9 mouse cellular contexts compared by ENCODE assay signal in the genomic region with DNA sequence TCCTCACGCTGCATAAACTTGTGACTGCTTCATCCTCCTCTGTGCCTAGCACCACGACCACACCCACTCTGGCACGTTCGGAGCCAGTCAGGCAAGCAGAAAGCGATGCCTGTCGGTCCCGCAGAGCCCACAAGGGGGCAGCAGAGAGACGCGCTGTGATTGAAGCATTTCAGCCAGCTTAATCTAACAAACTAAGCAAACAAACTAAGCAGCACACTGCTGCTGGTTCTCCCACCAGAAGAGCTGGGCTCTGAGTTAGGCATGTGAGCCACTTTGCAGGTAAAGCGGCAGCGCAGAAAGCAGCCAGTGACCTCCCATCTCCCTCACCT. TPM values are rescaled to one million over a fixed set of nuclear protein-coding genes. Genes with fewer than 3 reads are reported as not detected.
DNase-seq lines count a peak whose midpoint lies in the region; ATAC-seq lines count a peak whose summit lies in the region.
"Had no signal": no experiment of that assay in that cellular context is flagged by ENCODE, and none has a peak within 500 bp of the region (broad histone marks: within the 10 kb centered on the region; RNA-seq: fewer than 3 reads in every experiment).

No protein-coding gene starts in this region.

- H3K27ac ChIP-seq in forebrain, embryonic 10.5 days = no peak overlapping the region
- no peak overlapping the region for H3K27ac ChIP-seq in heart, embryonic 14.5 days (replicated peaks in 1 of 2; ENCODE audit: control insufficient read depth in 1 of 2, insufficient read depth in 1 of 2, low read depth in 2 of 2, low read length in 2 of 2)
- no peak overlapping the region for H3K27ac ChIP-seq in liver, embryonic 11.5 days (ENCODE audit: low read depth, low read length)
- no peak overlapping the region for H3K27ac ChIP-seq in stomach, embryonic 14.5 days (ENCODE audit: low read length)

- peak overlapping the region; percentile 50 for H3K4me2 ChIP-seq in heart, embryonic 14.5 days (ENCODE audit: low read length)
- peak overlapping the region; percentile 32; the same call in 1 of the 2 replicates for H3K4me2 ChIP-seq in liver, embryonic 11.5 days
- H3K4me2 ChIP-seq in stomach, embryonic 14.5 days (replicated peaks; ENCODE audit: low read depth, low read length) = peak overlapping the region; percentile 34

- no peaks in the 10 kb centered on the region for H3K36me3 ChIP-seq in forebrain, embryonic 10.5 days (replicated peaks)
- no peaks in the 10 kb centered on the region for H3K36me3 ChIP-seq in heart, embryonic 14.5 days (ENCODE audit: control insufficient read depth, insufficient read depth, low read length)
- no peaks in the 10 kb centered on the region for H3K36me3 ChIP-seq in liver, embryonic 11.5 days (ENCODE audit: control insufficient read depth, insufficient read depth, low read length)
- no peaks in the 10 kb centered on the region for H3K36me3 ChIP-seq in stomach, embryonic 14.5 days (ENCODE audit: control insufficient read depth, insufficient read depth, low read length)

- H3K27me3 ChIP-seq in forebrain, embryonic 10.5 days (ENCODE audit: poor library complexity, severe bottlenecking) = peaks cover 6% of the 10 kb centered on the region; the same call in 1 of the 2 replicates
- peaks cover 7% of the 10 kb centered on the region for H3K27me3 ChIP-seq in heart, embryonic 14.5 days (ENCODE audit: control insufficient read depth, insufficient read depth, low read length)
- peaks cover 7% of the 10 kb centered on the region for H3K27me3 ChIP-seq in liver, embryonic 11.5 days (replicated peaks; ENCODE audit: control insufficient read depth, insufficient read depth, low read length)
- no peaks in the 10 kb centered on the region for H3K27me3 ChIP-seq in stomach, embryonic 14.5 days (ENCODE audit: control insufficient read depth, insufficient read depth, low read length)

- H3K4me1 ChIP-seq in forebrain, embryonic 10.5 days = peaks cover 14% of the 10 kb centered on the region
- no peaks in the 10 kb centered on the region for H3K4me1 ChIP-seq in heart, embryonic 14.5 days (ENCODE audit: control insufficient read depth in 2 of 2, insufficient read depth in 2 of 2, low read length in 2 of 2)
- no peaks in the 10 kb centered on the region for H3K4me1 ChIP-seq in liver, embryonic 11.5 days (replicated peaks; ENCODE audit: control insufficient read depth, insufficient read depth, low read length)
- 0 out of 2 replicates have a peak, but pooled peaks cover 4% of the 10 kb centered on the region for H3K4me1 ChIP-seq in stomach, embryonic 14.5 days (ENCODE audit: control insufficient read depth, insufficient read depth, low read length)

- H3K9me3 ChIP-seq in forebrain, embryonic 10.5 days = no peaks in the 10 kb centered on the region
- 0 out of 2 replicates have a peak, but pooled peaks cover 2% of the 10 kb centered on the region for H3K9me3 ChIP-seq in heart, embryonic 14.5 days (ENCODE audit: control insufficient read depth, low read length)
- no peaks in the 10 kb centered on the region for H3K9me3 ChIP-seq in liver, embryonic 11.5 days (ENCODE audit: control insufficient read depth, low read length)
- no peaks in the 10 kb centered on the region for H3K9me3 ChIP-seq in stomach, embryonic 14.5 days (ENCODE audit: control insufficient read depth, low read depth, low read length)

- DNase-seq in c-Kit-positive CD71-negative TER-119-negative erythroid progenitor cells, embryonic 14.5 days (ENCODE audit: low read depth) = peak; percentile 82
- DNase-seq in forebrain, embryonic 10.5 days (ENCODE audit: extremely low spot score, low spot score) = peak; percentile 93
- DNase-seq in kidney, postnatal 10 days = peak; percentile 97
- peak; percentile 88 for DNase-seq in liver, embryonic 11.5 days (ENCODE audit: low spot score)
- DNase-seq in natural killer cell, adult 2 months (ENCODE audit: low spot score in 2 of 2) = peak; percentile 81 to 91

- 3% methylated on average over 11 of the region's 11 CpGs for WGBS in forebrain, embryonic 10.5 days
- WGBS in heart, embryonic 14.5 days = 2% methylated on average over 11 of the region's 11 CpGs
- WGBS in liver, embryonic 11.5 days = 4% methylated on average over 11 of the region's 11 CpGs
- WGBS in stomach, embryonic 14.5 days = 3% methylated on average over 11 of the region's 11 CpGs

- no peak overlapping the region for H3K9ac ChIP-seq in heart, embryonic 14.5 days (ENCODE audit: low read length)
- H3K9ac ChIP-seq in liver, embryonic 11.5 days (ENCODE audit: low read depth, low read length) = no peak overlapping the region
- H3K9ac ChIP-seq in stomach, embryonic 14.5 days (replicated peaks; ENCODE audit: low read depth, low read length) = no peak overlapping the region

- peak overlapping the region; percentile 43 for H3K4me3 ChIP-seq in forebrain, embryonic 10.5 days
- H3K4me3 ChIP-seq in heart, embryonic 14.5 days (ENCODE audit: control insufficient read depth in 1 of 2, insufficient read depth in 1 of 2, low read depth in 1 of 2, low read length in 2 of 2) = 0 out of 4 replicates have a peak overlapping the region, but pooled peaks of 1 of the 2 experiments have one; percentile 9
- no peak overlapping the region for H3K4me3 ChIP-seq in liver, embryonic 11.5 days (ENCODE audit: low read depth, low read length)
- no peak overlapping the region for H3K4me3 ChIP-seq in stomach, embryonic 14.5 days (ENCODE audit: low read depth, low read length)
- H3K4me3 ChIP-seq: erythroblast, embryonic 14.5 days had no signal

- peak; percentile 99 for ATAC-seq in CD4-positive, CD25-positive, alpha-beta regulatory T cell, adult 4 months
- 0 out of 2 replicates have a peak, but pooled peaks have one; percentile 50 for ATAC-seq in heart, embryonic 14.5 days (ENCODE audit: insufficient number of reproducible peaks, insufficient read depth, low FRiP score, low read depth)
- ATAC-seq in liver, embryonic 11.5 days (replicated peaks; ENCODE audit: low FRiP score) = peak; percentile 39; the same call in 1 of the 2 replicates
- ATAC-seq in stomach, embryonic 14.5 days (ENCODE audit: insufficient number of reproducible peaks, insufficient read depth, low FRiP score, low read depth) = peak; percentile 72

RNA-seq across cellular contexts. Expression of a gene that starts 8.3 kb away (rescaled TPM):
- polyA plus RNA-seq in CD4-positive, CD25-positive, alpha-beta regulatory T cell, adult 4 months (2017; shearing (Covaris generic)) = under 1 TPM in 1 of 2 experiments, not detected in 1; 0.62 TPM
- polyA plus RNA-seq in forebrain, embryonic 10.5 days (2016; fragmentation: Nextera tagmentation; extraction: Ambion mirVana) = 3.5 TPM in 2 replicates
- polyA plus RNA-seq in heart, embryonic 14.5 days (2014; fragmentation: Nextera tagmentation; extraction: Ambion mirVana) = 2.6 and 3.2 TPM in 2 replicates
- 3.0 and 3.8 TPM in 2 replicates for polyA plus RNA-seq in liver, embryonic 11.5 days (2014; fragmentation: Nextera tagmentation; extraction: Ambion mirVana)
- 3.0 and 3.2 TPM in 2 replicates for polyA plus RNA-seq in stomach, embryonic 14.5 days (2014; fragmentation: Nextera tagmentation; extraction: Ambion mirVana)

RNA-seq across cellular contexts. Expression of a gene that starts 44.4 kb away (rescaled TPM):
- polyA plus RNA-seq in CD4-positive, CD25-positive, alpha-beta regulatory T cell, adult 4 months (2017; shearing (Covaris generic)) = not detected
- polyA plus RNA-seq in forebrain, embryonic 10.5 days (2016; fragmentation: Nextera tagmentation; extraction: Ambion mirVana) = not detected in 2 replicates
- not detected in 2 replicates for polyA plus RNA-seq in heart, embryonic 14.5 days (2014; fragmentation: Nextera tagmentation; extraction: Ambion mirVana)
- not detected in 2 replicates for polyA plus RNA-seq in liver, embryonic 11.5 days (2014; fragmentation: Nextera tagmentation; extraction: Ambion mirVana)
- polyA plus RNA-seq in stomach, embryonic 14.5 days (2014; fragmentation: Nextera tagmentation; extraction: Ambion mirVana) = not detected in 2 replicates
- polyA plus RNA-seq: erythroblast, embryonic 14.5 days had no signal

RNA-seq across cellular contexts. Expression of a gene that starts 44.8 kb away (rescaled TPM):
- polyA plus RNA-seq in CD4-positive, CD25-positive, alpha-beta regulatory T cell, adult 4 months (2017; shearing (Covaris generic)) = not detected
- not detected in 2 replicates for polyA plus RNA-seq in forebrain, embryonic 10.5 days (2016; fragmentation: Nextera tagmentation; extraction: Ambion mirVana)
- polyA plus RNA-seq in heart, embryonic 14.5 days (2014; fragmentation: Nextera tagmentation; extraction: Ambion mirVana) = not detected in 2 replicates
- polyA plus RNA-seq in liver, embryonic 11.5 days (2014; fragmentation: Nextera tagmentation; extraction: Ambion mirVana) = not detected in 2 replicates
- polyA plus RNA-seq in stomach, embryonic 14.5 days (2014; fragmentation: Nextera tagmentation; extraction: Ambion mirVana) = 14.2 and 14.8 TPM in 2 replicates
- polyA plus RNA-seq: erythroblast, embryonic 14.5 days had no signal

RNA-seq across cellular contexts. Expression of a gene that starts 48.3 kb away (rescaled TPM):
- polyA plus RNA-seq in CD4-positive, CD25-positive, alpha-beta regulatory T cell, adult 4 months (2017; shearing (Covaris generic)) = not detected
- polyA plus RNA-seq in forebrain, embryonic 10.5 days (2016; fragmentation: Nextera tagmentation; extraction: Ambion mirVana) = not detected in 2 replicates
- not detected in 2 replicates for polyA plus RNA-seq in heart, embryonic 14.5 days (2014; fragmentation: Nextera tagmentation; extraction: Ambion mirVana)
- polyA plus RNA-seq in liver, embryonic 11.5 days (2014; fragmentation: Nextera tagmentation; extraction: Ambion mirVana) = not detected in 2 replicates
- polyA plus RNA-seq in stomach, embryonic 14.5 days (2014; fragmentation: Nextera tagmentation; extraction: Ambion mirVana) = not detected in 2 replicates
- polyA plus RNA-seq: erythroblast, embryonic 14.5 days had no signal

RNA-seq across cellular contexts. Expression of a gene that starts 50.6 kb away (rescaled TPM):
- 10 to 100 TPM; 22.5 to 44.8 TPM for polyA plus RNA-seq in CD4-positive, CD25-positive, alpha-beta regulatory T cell, adult 4 months (2017; shearing (Covaris generic))
- 0.90 and 1.0 TPM in 2 replicates for polyA plus RNA-seq in forebrain, embryonic 10.5 days (2016; fragmentation: Nextera tagmentation; extraction: Ambion mirVana)
- polyA plus RNA-seq in heart, embryonic 14.5 days (2014; fragmentation: Nextera tagmentation; extraction: Ambion mirVana) = 4.8 and 5.7 TPM in 2 replicates
- 1.5 and 1.9 TPM in 2 replicates for polyA plus RNA-seq in liver, embryonic 11.5 days (2014; fragmentation: Nextera tagmentation; extraction: Ambion mirVana)
- 6.6 and 6.8 TPM in 2 replicates for polyA plus RNA-seq in stomach, embryonic 14.5 days (2014; fragmentation: Nextera tagmentation; extraction: Ambion mirVana)

Comparison
In these comparisons a context has a peak if more than half of its experiments do, and no peak if none do; other contexts are left out.
1. ATAC-seq: peak in every context shown above with its lines; median percentile 99 in CD4-positive, CD25-positive, alpha-beta regulatory T cell, adult 4 months; 72 in stomach, embryonic 14.5 days; 50 in heart, embryonic 14.5 days; 39 in liver, embryonic 11.5 days.
2. RNA of a gene that starts 44.8 kb away (polyA plus RNA-seq): 14.2 to 14.8 TPM in stomach, embryonic 14.5 days; not detected in liver, embryonic 11.5 days, not detected in CD4-positive, CD25-positive, alpha-beta regulatory T cell, adult 4 months, not detected in forebrain, embryonic 10.5 days and not detected in heart, embryonic 14.5 days; every median in the first group is over 10 times any median in the second.
3. Peak in every context shown above with its lines, with median percentiles within 50 percentile points of each other: DNase-seq and H3K4me2 ChIP-seq.